Mouse (Mus musculus): Measurements from ENCODE around the gene Umad1. TPM values are rescaled to one million over a fixed set of nuclear protein-coding genes. Genes with fewer than 3 reads are reported as not detected.

Gene Umad1
- polyA plus RNA-seq, 1 experiment from 2014 or later, result 55.5 TPM

DNA sequence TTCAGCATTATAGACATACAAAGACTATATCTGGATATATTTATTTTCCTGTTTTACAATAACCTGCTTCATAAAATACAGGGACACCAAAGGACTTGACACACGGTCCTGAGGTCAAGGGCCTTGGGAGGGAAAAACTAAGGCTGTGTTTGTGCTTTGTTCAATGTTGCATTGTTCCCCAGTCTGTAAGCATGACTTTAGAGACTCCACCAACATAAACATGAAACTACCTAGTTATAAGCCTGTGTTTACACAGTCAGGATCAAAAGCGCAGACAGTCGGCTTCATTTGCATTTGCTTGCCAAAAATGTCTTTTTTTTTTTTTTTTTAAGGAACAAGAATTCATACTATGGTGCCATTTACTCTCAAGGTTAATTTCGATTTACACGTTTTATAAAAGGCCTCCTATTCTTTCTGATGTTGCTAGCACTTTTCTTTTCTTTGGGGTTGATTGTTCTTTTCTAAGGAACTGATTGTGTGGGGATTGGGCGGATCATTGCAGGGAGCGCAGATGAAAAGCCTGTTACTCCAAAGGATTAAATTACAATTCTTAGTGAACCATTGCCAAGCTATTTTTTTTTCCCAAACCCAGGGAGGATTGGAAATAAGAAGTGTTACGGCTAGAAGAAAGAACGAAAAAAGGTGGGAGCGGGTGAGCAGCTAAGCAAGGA is 208.7 kb downstream of the Umad1 start:
- no peak for DNase-seq (ENCODE audit: low spot score)
- 29% methylated on average over 10 of the region's 10 CpGs for WGBS

DNA sequence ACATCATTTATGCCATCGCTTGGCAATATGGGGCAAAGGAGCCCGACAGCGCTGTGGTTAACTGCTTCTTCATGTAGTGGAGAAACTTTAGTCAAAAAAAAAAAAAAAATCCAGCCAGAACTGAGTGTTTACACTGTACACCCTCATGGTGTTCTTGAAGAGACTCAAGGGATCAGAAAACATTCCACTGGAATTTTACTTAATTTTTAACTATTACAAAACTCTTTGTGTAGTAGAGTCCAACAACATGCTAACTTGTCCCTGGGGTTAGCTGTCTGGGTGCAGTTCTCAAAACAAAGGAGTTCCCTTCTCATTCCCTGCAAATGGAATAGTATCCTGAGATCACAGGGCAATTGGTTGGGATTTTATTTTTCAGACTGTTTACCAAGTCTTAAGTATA is 210.8 kb downstream of the Umad1 start:
- no peak for ATAC-seq (ENCODE audit: low FRiP score)
- H3K27ac ChIP-seq, result no peak overlapping the region
- H3K9ac ChIP-seq, result no peak overlapping the region
- no peak overlapping the region for H3K4me3 ChIP-seq (replicated peaks; ENCODE audit: low read length)
- H3K9me3 ChIP-seq (ENCODE audit: control insufficient read depth, low read length), result no peaks in the 10 kb centered on the region
- H3K36me3 ChIP-seq (replicated peaks; ENCODE audit: control insufficient read depth, insufficient read depth), result no peaks in the 10 kb centered on the region
- H3K4me1 ChIP-seq (replicated peaks; ENCODE audit: control insufficient read depth, insufficient read depth, low read length), result no peaks in the 10 kb centered on the region
- no peaks in the 10 kb centered on the region for H3K27me3 ChIP-seq (ENCODE audit: control insufficient read depth, insufficient read depth, low read length)
- DNase-seq (ENCODE audit: low spot score), result no peak
- 97% methylated on average over 3 of the region's 3 CpGs for WGBS
- no peak overlapping the region for H3K4me2 ChIP-seq (replicated peaks)

More for the DNA sequence above, 208.7 kb downstream of the Umad1 start:
- H3K27ac ChIP-seq, result no peak overlapping the region
- ATAC-seq (ENCODE audit: low FRiP score), result no peak
- no peaks in the 10 kb centered on the region for H3K9me3 ChIP-seq (ENCODE audit: control insufficient read depth, low read length)
- no peak overlapping the region for H3K9ac ChIP-seq
- no peaks in the 10 kb centered on the region for H3K27me3 ChIP-seq (ENCODE audit: control insufficient read depth, insufficient read depth, low read length)
- no peak overlapping the region for H3K4me3 ChIP-seq (replicated peaks; ENCODE audit: low read length)
- H3K4me2 ChIP-seq (replicated peaks), result no peak overlapping the region
- no peaks in the 10 kb centered on the region for H3K4me1 ChIP-seq (replicated peaks; ENCODE audit: control insufficient read depth, insufficient read depth, low read length)
- H3K36me3 ChIP-seq (replicated peaks; ENCODE audit: control insufficient read depth, insufficient read depth), result no peaks in the 10 kb centered on the region

DNA sequence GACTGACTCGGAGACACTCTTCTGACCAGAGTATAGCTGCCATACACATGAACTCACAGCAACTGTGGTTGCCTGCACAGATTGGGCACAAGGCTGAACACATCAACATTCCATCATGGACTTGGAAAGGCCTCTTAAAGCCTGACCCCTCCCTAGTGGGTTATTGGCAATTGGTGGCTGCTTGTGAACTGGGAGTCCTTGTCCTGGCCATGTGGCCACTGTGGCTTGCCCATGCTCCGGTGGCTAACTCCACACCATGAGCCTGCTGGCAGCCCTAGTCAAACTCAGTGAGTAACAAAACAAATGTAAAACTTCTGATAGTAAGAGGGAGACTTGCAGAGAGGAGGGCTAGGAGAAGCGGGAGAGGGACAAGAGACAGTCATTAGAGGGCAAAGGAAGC is 213.0 kb downstream of the Umad1 start:
- Histone ChIP-seq H3K27me3 (ENCODE audit: control insufficient read depth, insufficient read depth, low read length) (no peaks in the 10 kb centered on the region), H3K9me3 (ENCODE audit: control insufficient read depth, low read length) (no peaks in the 10 kb centered on the region), H3K36me3 (replicated peaks; ENCODE audit: control insufficient read depth, insufficient read depth) (no peaks in the 10 kb centered on the region), H3K4me3 (replicated peaks; ENCODE audit: low read length) (no peak overlapping the region), H3K27ac (no peak overlapping the region), H3K9ac (no peak overlapping the region), H3K4me1 (replicated peaks; ENCODE audit: control insufficient read depth, insufficient read depth, low read length) (no peaks in the 10 kb centered on the region), H3K4me2 (replicated peaks) (no peak overlapping the region)
- 93% methylated on average over 3 of the region's 3 CpGs for WGBS
- ATAC-seq (ENCODE audit: low FRiP score), result no peak
- no peak for DNase-seq (ENCODE audit: low spot score)

DNA sequence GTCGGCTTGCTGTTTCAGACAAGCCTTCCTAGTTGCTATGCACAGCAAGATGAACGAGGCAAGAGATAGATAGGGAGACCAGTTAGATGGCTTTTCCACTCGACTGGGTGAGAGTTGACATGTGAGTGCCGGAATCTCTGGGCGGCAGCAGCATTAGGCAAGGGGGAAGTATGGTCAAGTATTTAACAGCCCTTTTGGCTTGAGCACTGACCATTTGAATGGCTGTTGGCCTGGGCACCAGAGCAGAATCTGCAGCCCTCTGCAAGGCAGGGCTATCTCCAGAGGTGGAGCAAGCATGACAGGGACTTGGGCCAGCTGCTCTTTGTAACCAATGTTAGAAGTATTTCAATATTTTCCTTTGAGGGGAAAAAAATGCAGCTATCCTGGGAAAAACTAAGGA is 213.8 kb downstream of the Umad1 start:
- 84% methylated on average over 5 of the region's 5 CpGs for WGBS
- H3K27me3 ChIP-seq (ENCODE audit: control insufficient read depth, insufficient read depth, low read length), result no peaks in the 10 kb centered on the region

DNA sequence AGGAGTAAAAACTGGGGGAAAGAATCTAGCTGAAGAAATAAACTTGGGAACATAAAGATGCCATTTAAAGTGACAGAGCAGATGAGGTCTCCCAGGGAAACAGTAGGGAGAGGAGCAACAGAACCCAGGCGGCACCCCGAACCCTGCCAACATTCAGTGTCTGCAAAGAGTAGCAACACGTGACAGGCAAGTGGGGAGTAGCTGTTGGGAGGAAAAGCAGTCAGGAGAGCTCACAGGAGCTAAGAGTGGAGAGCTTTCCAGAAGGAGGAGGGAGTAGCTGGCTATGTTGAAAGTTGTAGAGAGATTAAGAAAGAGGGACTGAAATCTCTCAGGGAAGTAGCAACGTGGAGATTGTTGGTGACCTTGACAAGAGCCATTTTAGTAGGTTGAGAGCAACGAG is 214.4 kb downstream of the Umad1 start:
- H3K9ac ChIP-seq, result no peak overlapping the region
- H3K4me2 ChIP-seq (replicated peaks), result no peak overlapping the region
- WGBS, result 65% methylated on average over 5 of the region's 5 CpGs
- H3K27ac ChIP-seq, result no peak overlapping the region
- H3K4me1 ChIP-seq (replicated peaks; ENCODE audit: control insufficient read depth, insufficient read depth, low read length), result no peaks in the 10 kb centered on the region
- ATAC-seq (ENCODE audit: low FRiP score) (no peak), DNase-seq (ENCODE audit: low spot score) (no peak)
- no peak overlapping the region for H3K4me3 ChIP-seq (replicated peaks; ENCODE audit: low read length)
- no peaks in the 10 kb centered on the region for H3K9me3 ChIP-seq (ENCODE audit: control insufficient read depth, low read length)
- no peaks in the 10 kb centered on the region for H3K36me3 ChIP-seq (replicated peaks; ENCODE audit: control insufficient read depth, insufficient read depth)
- H3K27me3 ChIP-seq (ENCODE audit: control insufficient read depth, insufficient read depth, low read length), result no peaks in the 10 kb centered on the region

More for the DNA sequence above, 213.8 kb downstream of the Umad1 start:
- H3K4me1 ChIP-seq (replicated peaks; ENCODE audit: control insufficient read depth, insufficient read depth, low read length), result no peaks in the 10 kb centered on the region
- H3K9ac ChIP-seq, result no peak overlapping the region
- no peaks in the 10 kb centered on the region for H3K9me3 ChIP-seq (ENCODE audit: control insufficient read depth, low read length)
- no peaks in the 10 kb centered on the region for H3K36me3 ChIP-seq (replicated peaks; ENCODE audit: control insufficient read depth, insufficient read depth)
- ATAC-seq (ENCODE audit: low FRiP score) (no peak), DNase-seq (ENCODE audit: low spot score) (no peak)
- no peak overlapping the region for H3K4me3 ChIP-seq (replicated peaks; ENCODE audit: low read length)
- no peak overlapping the region for H3K4me2 ChIP-seq (replicated peaks)
- H3K27ac ChIP-seq, result no peak overlapping the region

DNA sequence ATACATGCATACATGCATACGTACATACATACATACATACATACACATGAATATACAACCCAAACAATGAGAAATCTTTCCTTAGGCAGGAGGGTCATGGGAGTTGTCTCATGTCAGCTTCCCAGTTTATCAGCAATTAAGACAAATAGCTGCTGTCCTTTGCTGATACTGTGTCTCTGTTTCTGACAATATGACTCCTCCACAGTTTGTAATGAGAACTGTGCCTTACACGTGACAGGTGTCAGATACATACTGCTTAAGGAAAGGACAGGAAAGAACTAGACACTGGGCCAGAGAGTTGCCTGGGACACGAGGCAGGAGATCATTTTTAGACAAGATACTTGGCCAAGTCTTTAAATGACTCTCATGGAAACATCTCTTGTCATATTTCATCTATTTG is 215.2 kb downstream of the Umad1 start:
- no peak for ATAC-seq (ENCODE audit: low FRiP score)
- Histone ChIP-seq H3K4me3 (replicated peaks; ENCODE audit: low read length) (no peak overlapping the region), H3K4me2 (replicated peaks) (no peak overlapping the region), H3K4me1 (replicated peaks; ENCODE audit: control insufficient read depth, insufficient read depth, low read length) (no peaks in the 10 kb centered on the region), H3K9ac (no peak overlapping the region), H3K36me3 (replicated peaks; ENCODE audit: control insufficient read depth, insufficient read depth) (no peaks in the 10 kb centered on the region), H3K27ac (no peak overlapping the region), H3K27me3 (ENCODE audit: control insufficient read depth, insufficient read depth, low read length) (no peaks in the 10 kb centered on the region), H3K9me3 (ENCODE audit: control insufficient read depth, low read length) (no peaks in the 10 kb centered on the region)
- DNase-seq (ENCODE audit: low spot score), result no peak
- WGBS, result 83% methylated on average over 3 of the region's 3 CpGs

DNA sequence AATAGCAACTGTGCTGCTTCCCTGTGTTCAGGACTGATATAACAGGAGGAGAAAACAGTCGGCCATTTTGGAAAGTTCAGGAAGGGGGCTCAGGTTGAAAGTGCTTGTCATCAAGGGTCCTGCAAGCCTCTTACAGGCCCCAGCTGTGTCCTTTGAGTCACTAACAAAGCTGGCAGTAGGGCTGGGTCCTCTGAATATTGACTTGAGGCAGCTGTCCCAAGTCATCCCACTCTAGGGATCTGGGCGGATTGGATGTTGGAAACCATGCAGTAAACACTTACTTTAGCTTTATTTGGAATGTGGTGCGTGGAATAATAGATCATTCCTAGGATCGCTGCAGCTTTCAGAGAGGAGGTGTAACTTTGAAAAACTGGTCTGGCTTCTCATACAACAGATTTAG is 215.7 kb downstream of the Umad1 start:
- Histone ChIP-seq H3K9ac (no peak overlapping the region), H3K9me3 (ENCODE audit: control insufficient read depth, low read length) (no peaks in the 10 kb centered on the region), H3K27ac (no peak overlapping the region), H3K4me1 (replicated peaks; ENCODE audit: control insufficient read depth, insufficient read depth, low read length) (no peaks in the 10 kb centered on the region), H3K27me3 (ENCODE audit: control insufficient read depth, insufficient read depth, low read length) (no peaks in the 10 kb centered on the region), H3K4me3 (replicated peaks; ENCODE audit: low read length) (no peak overlapping the region), H3K4me2 (replicated peaks) (no peak overlapping the region), H3K36me3 (replicated peaks; ENCODE audit: control insufficient read depth, insufficient read depth) (no peaks in the 10 kb centered on the region)
- DNase-seq (ENCODE audit: low spot score), result no peak
- WGBS, result 93% methylated on average over 4 of the region's 4 CpGs
- ATAC-seq (ENCODE audit: low FRiP score), result no peak

DNA sequence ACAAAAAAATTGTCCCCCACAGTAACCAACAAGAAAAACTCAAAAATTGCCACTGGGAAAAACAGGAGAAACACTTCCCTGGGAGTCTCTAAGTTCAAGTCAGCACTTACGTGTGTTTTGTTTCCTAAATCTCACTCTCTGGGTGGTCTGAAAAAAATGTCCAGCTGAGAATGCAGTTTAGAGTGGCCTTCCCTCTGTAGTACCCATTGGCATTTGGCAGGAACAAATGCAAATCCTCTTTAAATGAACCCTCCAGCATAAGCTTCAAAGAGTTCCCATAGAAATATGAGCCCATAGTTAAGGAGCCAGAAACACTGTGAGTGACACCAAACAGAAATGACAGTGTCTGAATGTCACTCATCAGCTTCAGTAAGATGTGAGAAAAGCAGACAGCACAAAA is 220.1 kb downstream of the Umad1 start:
- H3K4me1 ChIP-seq (replicated peaks; ENCODE audit: control insufficient read depth, insufficient read depth, low read length), result no peaks in the 10 kb centered on the region
- no peaks in the 10 kb centered on the region for H3K9me3 ChIP-seq (ENCODE audit: control insufficient read depth, low read length)
- H3K27ac ChIP-seq, result no peak overlapping the region
- H3K27me3 ChIP-seq (ENCODE audit: control insufficient read depth, insufficient read depth, low read length), result no peaks in the 10 kb centered on the region
- WGBS, result 41% methylated on average over 1 of the region's 1 CpGs
- no peak overlapping the region for H3K4me3 ChIP-seq (replicated peaks; ENCODE audit: low read length)
- no peak for ATAC-seq (ENCODE audit: low FRiP score)
- no peak for DNase-seq (ENCODE audit: low spot score)
- H3K36me3 ChIP-seq (replicated peaks; ENCODE audit: control insufficient read depth, insufficient read depth), result no peaks in the 10 kb centered on the region
- no peak overlapping the region for H3K9ac ChIP-seq
- no peak overlapping the region for H3K4me2 ChIP-seq (replicated peaks)

DNA sequence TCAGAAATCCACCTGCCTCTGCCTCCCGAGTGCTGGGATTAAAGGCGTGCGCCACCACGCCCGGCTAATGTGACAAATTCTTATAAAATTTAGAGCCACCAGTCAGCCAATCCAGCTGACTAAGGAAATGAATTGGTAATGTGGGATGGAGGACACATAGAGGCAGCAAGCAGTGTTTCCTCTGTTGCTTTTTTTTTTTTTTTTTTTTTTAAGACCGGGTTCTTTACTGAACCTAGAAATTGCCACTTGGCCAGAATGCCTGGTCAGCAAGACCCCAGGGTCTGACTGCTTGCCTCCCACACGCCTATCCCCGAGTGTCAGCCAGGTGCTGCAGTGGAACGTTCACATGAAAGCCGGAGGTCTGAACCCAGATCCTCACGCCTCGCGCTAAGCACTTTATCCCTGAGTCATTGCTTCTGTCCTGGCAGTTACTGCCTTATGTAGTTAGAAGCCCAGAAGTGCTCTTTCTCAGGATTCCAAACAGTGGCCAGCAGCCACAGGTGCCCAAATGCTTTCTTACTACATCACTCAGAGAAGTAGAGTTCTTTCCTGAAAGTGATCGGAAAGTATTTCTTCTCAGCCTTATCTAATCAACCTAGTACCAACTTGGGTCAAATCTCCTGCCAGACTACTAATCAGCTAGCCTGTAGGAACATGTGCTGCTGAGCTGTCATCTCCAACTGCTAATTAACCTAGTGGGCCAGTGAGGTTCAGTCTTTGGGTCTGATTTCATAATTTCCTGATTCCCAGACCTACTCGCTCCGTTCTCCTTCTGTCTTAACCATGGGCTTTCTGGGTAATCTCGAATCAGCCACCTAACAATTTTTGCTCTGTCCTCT is 225.6 kb downstream of the Umad1 start:
- H3K4me2 ChIP-seq (replicated peaks), result no peak overlapping the region
- 95% methylated on average over 17 of the region's 17 CpGs for WGBS
- no peak overlapping the region for H3K27ac ChIP-seq
- no peak overlapping the region for H3K9ac ChIP-seq
- H3K4me3 ChIP-seq (replicated peaks; ENCODE audit: low read length), result no peak overlapping the region
- no peaks in the 10 kb centered on the region for H3K36me3 ChIP-seq (replicated peaks; ENCODE audit: control insufficient read depth, insufficient read depth)
- no peaks in the 10 kb centered on the region for H3K27me3 ChIP-seq (ENCODE audit: control insufficient read depth, insufficient read depth, low read length)
- H3K9me3 ChIP-seq (ENCODE audit: control insufficient read depth, low read length), result no peaks in the 10 kb centered on the region
- no peak for DNase-seq (ENCODE audit: low spot score)
- no peak for ATAC-seq (ENCODE audit: low FRiP score)
- no peaks in the 10 kb centered on the region for H3K4me1 ChIP-seq (replicated peaks; ENCODE audit: control insufficient read depth, insufficient read depth, low read length)
